In genomic region chr14:24501256-24501655, GRCm38 (mm10) we compare ENCODE assay signal across 8 mouse cellular contexts. TPM values are rescaled to one million over a fixed set of nuclear protein-coding genes. Genes with fewer than 3 reads are reported as not detected.
DNase-seq lines count a peak whose midpoint lies in the region; ATAC-seq and TF ChIP-seq lines count a peak whose summit lies in the region.

No protein-coding gene starts in this region.

- TF ChIP-seq CTCF in E14TG2a.4 (conservative IDR thresholded peaks at IDR 0.05; ENCODE audit: low read length), result no peak

- no peak overlapping the region for H3K9ac ChIP-seq in heart, embryonic 11.5 days (ENCODE audit: low read depth, low read length)
- peak overlapping the region; percentile 32 for H3K9ac ChIP-seq in forebrain, embryonic 15.5 days (replicated peaks)
- peak overlapping the region; percentile 54; the same call in 1 of the 2 replicates for H3K9ac ChIP-seq in midbrain, embryonic 11.5 days (ENCODE audit: low read length)

- 46% methylated on average over 4 of the region's 4 CpGs for WGBS in heart, embryonic 11.5 days (ENCODE audit: insufficient replicate concordance)
- WGBS in forebrain, embryonic 15.5 days, result 26% methylated on average over 4 of the region's 4 CpGs
- WGBS in midbrain, embryonic 11.5 days, result 34% methylated on average over 4 of the region's 4 CpGs

- H3K4me1 ChIP-seq in heart, embryonic 11.5 days (ENCODE audit: control insufficient read depth, insufficient read depth, low read length), result peaks cover 5% of the 10 kb centered on the region; the same call in 1 of the 2 replicates
- peaks cover 52% of the 10 kb centered on the region for H3K4me1 ChIP-seq in E14TG2a.4 (replicated peaks; ENCODE audit: low read depth, low read length)
- H3K4me1 ChIP-seq in forebrain, embryonic 15.5 days, result peaks cover 18% of the 10 kb centered on the region
- H3K4me1 ChIP-seq in midbrain, embryonic 11.5 days (ENCODE audit: control insufficient read depth, insufficient read depth, low read length), result peaks cover 7% of the 10 kb centered on the region

- H3K27ac ChIP-seq in heart, embryonic 11.5 days (ENCODE audit: low read depth, low read length), result no peak overlapping the region
- H3K27ac ChIP-seq in forebrain, embryonic 15.5 days (replicated peaks), result peak overlapping the region; percentile 89
- H3K27ac ChIP-seq in midbrain, embryonic 11.5 days (ENCODE audit: low read depth, low read length), result peak overlapping the region; percentile 90

- no peaks in the 10 kb centered on the region for H3K27me3 ChIP-seq in heart, embryonic 11.5 days (ENCODE audit: control insufficient read depth, insufficient read depth, low read length)
- H3K27me3 ChIP-seq in E14TG2a.4 (ENCODE audit: insufficient read depth, low read length), result 0 out of 2 replicates have a peak, but pooled peaks cover 2% of the 10 kb centered on the region
- H3K27me3 ChIP-seq in forebrain, embryonic 15.5 days, result no peaks in the 10 kb centered on the region
- H3K27me3 ChIP-seq in midbrain, embryonic 11.5 days (ENCODE audit: control insufficient read depth, insufficient read depth, low read length), result no peaks in the 10 kb centered on the region

- no peak overlapping the region for H3K4me3 ChIP-seq in heart, embryonic 11.5 days (ENCODE audit: low read depth, low read length)
- peak overlapping the region; percentile 39; the same call in 1 of the 2 replicates for H3K4me3 ChIP-seq in E14TG2a.4 (replicated peaks; ENCODE audit: low read length)
- H3K4me3 ChIP-seq in forebrain, embryonic 15.5 days, result no peak overlapping the region
- H3K4me3 ChIP-seq in midbrain, embryonic 11.5 days (ENCODE audit: low read depth, low read length), result no peak overlapping the region

- DNase-seq in heart, adult 8-10 months (ENCODE audit: low spot score), result no peak
- DNase-seq in midbrain, embryonic 11.5 days (ENCODE audit: low spot score, missing footprints), result peak; percentile 89
- no peak for DNase-seq in MN1 (ENCODE audit: low spot score)
- DNase-seq in urinary bladder, postnatal 10 days (ENCODE audit: low spot score), result no peak
- no peak for DNase-seq in thymus, postnatal 4 days

- ATAC-seq in heart, embryonic 11.5 days (replicated peaks; ENCODE audit: insufficient number of reproducible peaks, low FRiP score, low TSS enrichment), result no peak
- ATAC-seq in forebrain, embryonic 15.5 days (replicated peaks), result no peak
- ATAC-seq in midbrain, embryonic 11.5 days (ENCODE audit: low FRiP score), result no peak

- peaks cover 21% of the 10 kb centered on the region for H3K36me3 ChIP-seq in heart, embryonic 11.5 days (ENCODE audit: control insufficient read depth, insufficient read depth, low read length)
- peaks cover 61% of the 10 kb centered on the region for H3K36me3 ChIP-seq in E14TG2a.4 (ENCODE audit: insufficient read depth, low read length)
- peaks cover 23% of the 10 kb centered on the region for H3K36me3 ChIP-seq in forebrain, embryonic 15.5 days
- H3K36me3 ChIP-seq in midbrain, embryonic 11.5 days (ENCODE audit: control insufficient read depth, insufficient read depth, low read length), result peaks cover 10% of the 10 kb centered on the region

- H3K9me3 ChIP-seq in heart, embryonic 11.5 days (replicated peaks; ENCODE audit: control insufficient read depth, low read length), result no peaks in the 10 kb centered on the region
- H3K9me3 ChIP-seq in E14TG2a.4 (ENCODE audit: low read length), result peaks cover 14% of the 10 kb centered on the region
- H3K9me3 ChIP-seq in forebrain, embryonic 15.5 days, result no peaks in the 10 kb centered on the region
- no peaks in the 10 kb centered on the region for H3K9me3 ChIP-seq in midbrain, embryonic 11.5 days (ENCODE audit: control insufficient read depth, low read length)

- peak overlapping the region; percentile 48 for H3K4me2 ChIP-seq in heart, embryonic 11.5 days
- no peak overlapping the region for H3K4me2 ChIP-seq in forebrain, embryonic 15.5 days (replicated peaks)
- H3K4me2 ChIP-seq in midbrain, embryonic 11.5 days, result no peak overlapping the region; the same call in 1 of the 2 replicates

RNA-seq across cellular contexts. Expression of gene Rps24, which starts 14.3 kb away (rescaled TPM):
- polyA plus RNA-seq in heart, embryonic 11.5 days (2014; fragmentation: Nextera tagmentation; extraction: Ambion mirVana), result 849 and 922 TPM in 2 replicates
- 1,000 to 10,000 TPM in 1 of 4 experiments, 100 to 1,000 TPM in 3; 885 to 1,065 (median 937) TPM for total RNA-seq in heart, adult 8-10 months (2022)
- polyA plus RNA-seq in forebrain, embryonic 15.5 days (2015; fragmentation: Nextera tagmentation; extraction: Ambion mirVana), result 563 and 611 TPM in 2 replicates
- 1,094 and 1,112 TPM in 2 replicates for polyA plus RNA-seq in midbrain, embryonic 11.5 days (2014; fragmentation: Nextera tagmentation; extraction: Ambion mirVana)

RNA-seq across cellular contexts. Expression of gene Polr3a, which starts 14.4 kb away (rescaled TPM):
- 12.4 and 13.8 TPM in 2 replicates for polyA plus RNA-seq in heart, embryonic 11.5 days (2014; fragmentation: Nextera tagmentation; extraction: Ambion mirVana)
- total RNA-seq in heart, adult 8-10 months (2022), result 10 to 100 TPM; 11.8 to 15.0 (median 12.9) TPM
- 20.5 and 22.6 TPM in 2 replicates for polyA plus RNA-seq in forebrain, embryonic 15.5 days (2015; fragmentation: Nextera tagmentation; extraction: Ambion mirVana)
- 17.6 and 17.9 TPM in 2 replicates for polyA plus RNA-seq in midbrain, embryonic 11.5 days (2014; fragmentation: Nextera tagmentation; extraction: Ambion mirVana)
